Comparison of ENCODE assay signal across 8 mouse cellular contexts in the genomic region with DNA sequence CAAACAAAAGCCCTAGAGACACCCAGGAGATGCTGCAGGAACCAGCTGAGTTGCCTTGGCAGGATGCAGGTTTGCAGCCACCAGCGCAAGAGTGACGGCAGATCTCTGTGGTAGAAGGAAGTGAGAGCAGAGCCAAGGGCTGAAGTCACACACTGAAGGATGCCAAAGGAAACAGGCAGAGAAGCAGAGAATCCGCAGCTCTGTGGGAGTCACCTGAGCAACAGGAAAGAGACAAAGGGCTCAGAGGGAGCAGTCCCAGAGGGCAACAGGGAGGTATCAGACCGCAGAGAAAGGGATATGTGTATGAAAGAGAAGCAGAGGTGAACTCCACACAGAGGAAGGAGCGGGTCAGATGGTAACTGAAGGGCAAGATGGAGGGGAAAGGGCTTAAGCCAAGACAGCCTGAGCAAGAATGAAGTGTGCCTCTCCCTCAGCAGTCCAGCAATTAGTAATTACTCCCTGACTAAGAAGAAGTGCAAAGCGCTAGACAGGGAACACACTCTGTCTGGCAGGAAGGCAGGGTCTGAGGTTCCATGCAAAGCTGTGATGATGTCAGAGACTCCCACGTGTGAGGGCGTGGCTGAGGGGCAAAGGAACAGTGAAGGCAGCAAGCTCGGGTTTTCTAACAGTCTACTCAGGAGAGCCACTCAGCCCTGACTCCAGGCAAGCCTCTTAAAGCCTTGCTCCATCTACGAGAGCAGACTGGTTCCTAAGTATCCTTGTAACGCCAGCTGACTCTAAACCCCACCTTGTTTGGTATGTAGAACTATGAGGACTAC.
A peak's percentile ranks its signal among the peaks of the same experiment; 100 is the strongest.
DNase-seq lines count a peak whose midpoint lies in the region; ATAC-seq and TF ChIP-seq lines count a peak whose summit lies in the region.

No protein-coding gene starts in this region.

- H3K4me3 ChIP-seq in layer of hippocampus, adult 2 months = no peak overlapping the region
- H3K4me3 ChIP-seq in forebrain, embryonic 16.5 days (replicated peaks; ENCODE audit: low read length) = no peak overlapping the region
- H3K4me3 ChIP-seq in hindbrain, embryonic 15.5 days = no peak overlapping the region
- H3K4me3 ChIP-seq in limb, embryonic 15.5 days = no peak overlapping the region

- no peaks in the 10 kb centered on the region; the same call in 1 of the 2 replicates for H3K9me3 ChIP-seq in forebrain, embryonic 16.5 days (ENCODE audit: control insufficient read depth, low read length)
- no peaks in the 10 kb centered on the region for H3K9me3 ChIP-seq in hindbrain, embryonic 15.5 days
- H3K9me3 ChIP-seq in limb, embryonic 15.5 days = no peaks in the 10 kb centered on the region

- no peak overlapping the region for H3K4me2 ChIP-seq in forebrain, embryonic 16.5 days (ENCODE audit: low read length)
- no peak overlapping the region for H3K4me2 ChIP-seq in hindbrain, embryonic 15.5 days
- peak overlapping the region; percentile 26; the same call in 1 of the 2 replicates for H3K4me2 ChIP-seq in limb, embryonic 15.5 days

- WGBS in forebrain, embryonic 16.5 days = 22% methylated on average over 11 of the region's 11 CpGs
- WGBS in hindbrain, embryonic 15.5 days = 31% methylated on average over 11 of the region's 11 CpGs
- WGBS in limb, embryonic 15.5 days = 30% methylated on average over 11 of the region's 11 CpGs

- peak; percentile 76 for ATAC-seq in forebrain, embryonic 16.5 days
- peak; percentile 59 for ATAC-seq in hindbrain, embryonic 15.5 days (ENCODE audit: low FRiP score, low read depth)
- peak; percentile 37; the same call in 1 of the 2 replicates for ATAC-seq in limb, embryonic 15.5 days (ENCODE audit: insufficient number of reproducible peaks, low FRiP score, low TSS enrichment, low read depth)

- no peak for TF ChIP-seq CTCF in layer of hippocampus, adult 2 months (conservative IDR thresholded peaks at IDR 0.05)

- H3K27me3 ChIP-seq in forebrain, embryonic 16.5 days (replicated peaks; ENCODE audit: control insufficient read depth, insufficient read depth, low read length) = no peaks in the 10 kb centered on the region
- no peaks in the 10 kb centered on the region for H3K27me3 ChIP-seq in hindbrain, embryonic 15.5 days
- no peaks in the 10 kb centered on the region for H3K27me3 ChIP-seq in limb, embryonic 15.5 days

- no peak overlapping the region for H3K9ac ChIP-seq in forebrain, embryonic 16.5 days (replicated peaks; ENCODE audit: low read depth, low read length)
- no peak overlapping the region for H3K9ac ChIP-seq in hindbrain, embryonic 15.5 days
- H3K9ac ChIP-seq in limb, embryonic 15.5 days = no peak overlapping the region

- H3K27ac ChIP-seq in layer of hippocampus, adult 2 months = peak overlapping the region; percentile 89
- H3K27ac ChIP-seq in forebrain, embryonic 16.5 days (ENCODE audit: low read length) = peak overlapping the region; percentile 74
- peak overlapping the region; percentile 58 for H3K27ac ChIP-seq in hindbrain, embryonic 15.5 days (replicated peaks)
- peak overlapping the region; percentile 65 for H3K27ac ChIP-seq in limb, embryonic 15.5 days

- peak; percentile 41 to 47 for DNase-seq in layer of hippocampus, adult 2 months (ENCODE audit: low spot score in 2 of 2)
- DNase-seq in layer of hippocampus, adult 9-10 months (ENCODE audit: low spot score) = no peak
- peak; percentile 15 for DNase-seq in c-Kit-positive CD71-positive TER-119-positive erythroid progenitor cells, embryonic 14.5 days (ENCODE audit: low spot score)
- DNase-seq in neural tube, embryonic 10.5 days (ENCODE audit: extremely low spot score, low spot score) = peak; percentile 32
- DNase-seq in urinary bladder, adult 2 months (ENCODE audit: low spot score) = no peak

- H3K36me3 ChIP-seq in forebrain, embryonic 16.5 days (ENCODE audit: control insufficient read depth, insufficient read depth) = peaks cover 12% of the 10 kb centered on the region
- H3K36me3 ChIP-seq in hindbrain, embryonic 15.5 days = peaks cover 21% of the 10 kb centered on the region
- peaks cover 16% of the 10 kb centered on the region for H3K36me3 ChIP-seq in limb, embryonic 15.5 days

- H3K4me1 ChIP-seq in forebrain, embryonic 16.5 days (replicated peaks; ENCODE audit: control insufficient read depth, insufficient read depth, low read length) = peaks cover 24% of the 10 kb centered on the region
- H3K4me1 ChIP-seq in hindbrain, embryonic 15.5 days (replicated peaks) = peaks cover 14% of the 10 kb centered on the region
- peaks cover 16% of the 10 kb centered on the region for H3K4me1 ChIP-seq in limb, embryonic 15.5 days

Comparison
In these comparisons a context has a peak if more than half of its experiments do, and no peak if none do; other contexts are left out.
1. DNase-seq: peak in layer of hippocampus, adult 2 months (2 of 2), c-Kit-positive CD71-positive TER-119-positive erythroid progenitor cells, embryonic 14.5 days (single experiment) and neural tube, embryonic 10.5 days (single experiment); none in layer of hippocampus, adult 9-10 months (single experiment) and urinary bladder, adult 2 months (single experiment).
2. Peak in every context shown above with its lines, with median percentiles within 50 percentile points of each other: H3K27ac ChIP-seq and ATAC-seq.